Mouse (Mus musculus) megakaryocyte, adult 5-6 weeks (primary cell): ENCODE measurements around the gene Fam83e. TPM values are rescaled to one million over a fixed set of nuclear protein-coding genes. Genes with fewer than 3 reads are reported as not detected.

Experiments used
- ATAC-seq: 2 replicates; pipeline ENCODE4 v1.8.0; 2016; ENCODE audit warnings: mild to moderate bottlenecking, inconsistent platforms; ENCODE audit not compliant: poor library complexity, severe bottlenecking
- total RNA-seq, 2 experiments: library from RNA; stranded (forward) in 1 of 2; stranded (reverse) in 1 of 2; fragments of 153-499, 151-499 nt in 1 of 2; fragments of 221-1000, 200-1000 nt in 1 of 2; gene quantifications; 2 replicates each; pipeline versions ENCODE4 v1.2.3 to v1.2.4; 2015 to 2017

Gene Fam83e
- total RNA-seq, 2 experiments from 2014 or later = 0.22 to 0.29 TPM

- peak; percentile 80 for ATAC-seq
These were observed 9.9 kb downstream of the Fam83e start for GRCm38 (mm10) chr7:45730727-45731431.

DNA sequence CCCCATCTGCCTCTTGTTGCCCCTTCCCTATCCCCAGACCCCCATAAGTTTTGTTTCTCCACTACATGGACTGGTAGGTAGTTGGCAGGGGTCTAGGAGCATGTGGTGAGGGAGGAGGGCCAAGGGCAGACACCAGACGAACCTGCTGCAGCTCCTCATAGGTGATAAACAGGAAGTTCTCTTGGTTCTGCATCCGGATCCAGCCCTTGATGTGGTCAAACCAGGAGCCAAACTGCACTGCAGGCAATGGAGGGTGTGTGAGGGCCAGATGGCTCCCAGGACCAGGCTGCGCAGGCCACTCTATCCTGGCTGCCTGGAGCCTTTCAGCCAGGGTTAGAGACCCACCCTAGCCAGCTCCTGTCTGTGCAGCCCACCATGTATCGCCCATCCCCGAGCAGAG, 12.5 kb downstream of the Fam83e start:
- ATAC-seq = peak; percentile 56

DNA sequence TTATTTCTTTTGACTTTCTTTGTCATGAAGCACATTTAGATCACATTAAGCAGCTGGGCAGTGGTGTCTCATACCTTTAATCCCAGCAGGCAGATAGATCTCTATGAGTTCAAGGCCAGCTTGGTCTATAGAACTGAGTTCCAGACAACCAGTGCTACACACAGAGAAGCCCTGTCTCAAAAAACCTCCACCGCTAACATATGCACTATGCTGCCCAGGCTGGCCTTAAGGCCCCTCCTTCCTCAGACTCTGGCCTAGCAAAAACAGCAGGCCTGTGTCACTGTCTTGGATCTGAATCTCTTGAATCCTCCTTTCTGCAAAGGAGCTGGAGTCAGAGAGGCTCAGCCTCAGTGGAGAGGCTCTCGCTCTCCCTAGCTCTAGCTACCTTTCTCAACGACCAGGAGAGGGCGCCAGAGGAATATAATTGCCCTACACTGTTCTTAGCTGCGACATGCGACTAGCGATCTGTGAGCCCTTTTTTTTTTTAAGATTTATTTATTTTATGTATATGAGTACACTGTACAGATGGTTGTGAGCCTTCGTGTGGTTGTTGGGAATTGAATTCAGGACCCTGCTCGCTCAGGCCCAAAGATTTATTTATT, 18.3 kb downstream of the Fam83e start:
- ATAC-seq = peak; percentile 74

DNA sequence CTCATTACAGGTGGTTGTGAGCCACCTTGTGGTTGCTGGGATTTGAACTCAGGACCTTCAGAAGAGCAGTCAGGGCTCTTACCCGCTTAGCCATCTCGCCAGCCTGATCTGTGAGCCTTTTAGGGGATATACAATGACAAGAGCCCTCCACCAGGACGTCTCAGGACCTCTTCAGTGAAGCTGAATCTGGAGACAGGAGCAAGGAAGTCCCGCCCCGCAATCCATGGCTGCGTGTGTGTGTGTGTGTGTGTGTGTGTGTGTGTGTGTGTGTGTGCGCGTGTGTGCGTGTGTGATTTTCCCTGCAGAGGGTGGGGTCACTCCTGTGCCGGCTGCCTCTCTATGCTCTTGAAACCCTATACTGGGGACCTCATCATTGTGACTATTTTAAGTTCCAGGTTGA, 18.8 kb downstream of the Fam83e start:
- no peak for ATAC-seq

DNA sequence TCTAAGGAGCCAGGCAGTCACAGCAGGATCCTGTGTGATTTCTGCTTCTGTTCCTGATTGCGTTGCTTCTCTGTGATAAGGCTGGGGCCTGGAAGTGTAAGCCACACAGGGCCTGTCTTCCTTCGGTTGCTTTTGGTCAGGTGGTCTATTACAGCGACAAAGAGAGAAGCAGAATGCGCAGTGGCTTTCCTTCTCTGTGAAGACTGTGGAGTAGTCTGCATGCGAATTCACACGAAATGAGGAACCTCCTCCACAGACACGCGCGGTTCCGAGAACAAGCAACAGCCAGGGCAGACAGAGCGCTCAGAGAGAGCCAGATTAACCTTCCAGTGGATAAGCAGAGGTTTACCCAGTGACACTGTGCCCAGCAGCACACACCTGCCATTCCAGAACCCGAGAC, 20.3 kb downstream of the Fam83e start:
- peak; percentile 74 for ATAC-seq

GRCm38 (mm10) chr7:45741777-45742176, 20.8 kb downstream of the Fam83e start:
- peak; percentile 82 for ATAC-seq

DNA sequence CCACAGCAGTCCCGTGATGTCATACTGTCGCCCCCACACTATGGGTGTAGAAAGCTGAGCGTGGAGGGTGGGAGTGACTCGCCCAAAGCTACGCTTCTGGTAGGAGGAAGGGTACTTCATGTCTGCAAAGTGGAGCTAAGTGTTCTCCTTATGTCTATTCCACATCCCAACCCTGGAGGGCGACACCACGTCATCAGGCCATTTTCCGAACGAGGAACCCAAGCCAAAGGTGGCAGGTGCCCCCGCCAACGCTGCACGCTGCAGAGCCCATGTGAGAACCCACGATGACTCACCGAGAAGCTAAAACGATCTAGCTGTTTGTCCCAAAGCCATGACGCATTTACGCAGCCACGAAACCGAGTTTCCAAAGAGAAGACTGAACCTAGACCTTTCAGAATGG, 21.3 kb downstream of the Fam83e start:
- peak; percentile 21; the same call in 1 of the 2 replicates for ATAC-seq

DNA sequence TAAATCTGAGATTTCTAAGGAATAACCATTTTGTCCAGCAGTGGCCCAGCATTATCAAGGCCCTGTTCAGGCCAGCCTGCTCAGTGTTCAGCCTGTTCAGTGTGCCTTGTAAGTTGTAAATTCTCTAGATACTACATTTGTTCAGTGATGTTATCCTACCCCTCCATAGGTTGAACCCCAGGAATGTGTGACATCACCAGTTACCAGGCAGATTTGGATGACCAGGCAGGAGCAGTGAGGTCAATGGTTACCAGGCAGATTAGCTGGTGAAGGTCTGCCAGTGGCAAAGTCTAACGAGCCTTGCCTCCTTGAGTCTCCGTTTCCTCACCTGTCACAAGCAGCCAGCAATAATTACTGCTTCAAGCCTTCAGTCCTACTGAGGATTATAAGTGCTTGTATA, 23.4 kb downstream of the Fam83e start:
- no peak for ATAC-seq

GRCm38 (mm10) chr7:45746518-45746917, 25.5 kb downstream of the Fam83e start:
- no peak for ATAC-seq

DNA sequence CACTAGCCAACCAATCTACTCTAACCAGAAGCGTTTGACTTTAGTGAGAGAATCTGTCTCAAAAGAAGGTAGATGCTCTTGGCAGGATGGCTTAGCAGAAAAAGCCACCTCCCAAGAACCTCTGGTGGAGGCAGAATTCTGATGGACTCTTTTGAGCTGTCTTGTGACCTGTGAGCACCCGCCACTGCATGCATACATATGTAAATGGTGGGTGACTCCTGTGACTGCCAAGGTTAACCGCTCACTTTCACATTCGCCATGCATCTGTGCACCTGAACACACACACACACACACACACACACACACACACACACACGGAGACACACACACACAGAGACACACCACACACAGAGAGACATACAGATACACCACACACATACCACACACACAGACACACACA, 26.4 kb downstream of the Fam83e start:
- ATAC-seq = no peak

GRCm38 (mm10) chr7:45748110-45748509, 27.1 kb downstream of the Fam83e start:
- ATAC-seq = no peak

- no peak for ATAC-seq
These were observed 28.4 kb downstream of the Fam83e start for GRCm38 (mm10) chr7:45749401-45749800.

DNA sequence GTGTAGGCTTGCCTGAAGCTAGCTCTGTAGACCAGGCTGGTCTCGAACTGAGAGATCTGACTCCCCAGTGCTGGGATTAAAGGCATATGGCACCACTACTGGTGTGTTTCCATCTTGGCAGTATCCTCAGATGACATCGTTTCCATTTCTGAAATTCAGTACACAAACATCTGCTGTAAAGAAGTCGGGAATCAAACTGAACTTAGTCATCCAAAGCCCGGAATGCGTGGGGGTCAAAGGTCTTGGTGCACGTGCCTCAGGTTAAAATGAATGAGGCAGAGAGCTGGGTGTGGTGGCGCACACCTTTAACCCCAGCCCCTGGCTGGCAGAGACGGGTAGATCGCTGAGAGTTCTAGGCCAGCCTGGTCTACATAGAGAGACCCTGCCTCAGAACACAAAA, 29.1 kb downstream of the Fam83e start:
- ATAC-seq = no peak

- ATAC-seq = no peak
These were observed 34.7 kb downstream of the Fam83e start for GRCm38 (mm10) chr7:45755703-45756102.

DNA sequence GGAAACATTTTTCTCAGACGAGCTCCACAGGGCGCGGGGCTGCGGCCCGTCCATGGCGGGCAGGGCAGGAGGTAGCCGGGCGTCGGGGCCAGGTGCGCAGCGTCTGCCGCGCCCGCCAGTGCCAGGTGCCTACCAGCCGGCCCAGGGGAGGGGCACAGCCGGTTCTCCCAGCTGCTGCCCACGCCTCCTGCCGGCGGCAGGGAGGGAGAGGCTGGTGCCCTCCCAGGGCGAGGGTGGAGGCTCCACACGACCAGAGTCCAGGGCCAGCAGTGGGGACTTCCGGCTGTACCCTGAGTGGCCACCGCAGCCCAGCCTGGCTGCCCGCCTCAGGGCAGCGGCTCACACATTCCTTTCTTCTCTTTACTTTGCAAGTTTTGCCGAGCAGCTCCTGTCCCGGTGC, 38.4 kb downstream of the Fam83e start:
- ATAC-seq = no peak

DNA sequence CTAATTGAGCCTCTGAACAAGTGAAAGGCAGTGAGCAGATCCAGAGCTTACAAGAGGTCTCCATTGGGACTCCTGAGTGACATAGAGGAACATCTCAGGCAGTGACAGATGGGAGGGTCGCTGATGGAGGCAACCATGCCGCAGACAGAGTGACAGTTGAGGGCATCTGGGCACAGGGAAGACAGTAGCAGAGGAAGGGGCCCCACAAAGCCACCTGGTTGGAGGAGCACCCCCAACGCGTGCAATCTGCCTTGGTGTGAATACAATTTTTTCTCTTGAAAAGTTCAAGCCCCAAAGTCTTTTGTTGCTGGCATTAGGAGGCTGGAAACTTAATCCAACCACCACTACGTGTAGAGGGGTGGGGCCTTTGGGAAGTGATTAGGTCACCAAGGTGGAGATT, 39.1 kb downstream of the Fam83e start:
- no peak for ATAC-seq

DNA sequence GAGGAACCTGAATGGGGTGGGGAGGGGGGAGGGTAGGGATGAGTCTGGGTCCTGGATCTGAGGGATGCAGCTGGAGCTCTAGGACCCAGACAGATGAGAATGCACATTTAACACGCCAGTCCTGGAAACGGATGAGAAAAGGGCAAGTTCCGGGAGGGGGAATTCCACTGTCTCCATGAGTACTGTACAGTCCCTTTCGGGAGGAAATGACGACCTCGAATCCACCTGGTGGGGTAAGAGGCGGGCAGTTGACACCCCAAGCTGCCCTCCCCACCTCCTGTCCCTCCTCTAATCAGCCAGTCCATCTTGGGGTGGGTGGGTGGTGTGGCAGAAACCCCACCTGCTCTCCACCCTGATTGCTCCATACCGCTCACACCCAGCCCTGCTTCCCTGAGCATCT, 45.0 kb downstream of the Fam83e start:
- no peak for ATAC-seq

DNA sequence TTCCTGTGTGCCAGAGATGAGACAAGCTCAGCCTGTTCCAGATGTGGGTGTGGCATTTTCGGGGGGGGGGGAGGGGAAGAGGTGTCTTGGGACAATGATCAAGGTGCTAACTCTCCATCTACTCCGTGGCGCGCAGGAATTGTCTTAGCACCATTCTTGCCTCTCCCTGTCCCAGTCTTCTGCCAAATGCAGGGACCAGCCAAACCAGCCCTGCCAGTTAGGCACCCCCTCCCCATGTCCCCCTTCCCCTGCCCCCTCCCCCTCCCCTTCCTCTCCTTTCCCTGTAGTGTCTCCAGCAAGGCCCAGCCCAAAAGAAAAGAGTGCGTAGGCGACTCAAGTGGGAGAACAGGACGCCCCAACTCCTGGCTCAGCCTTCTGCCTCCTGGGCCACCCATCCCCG, 45.8 kb downstream of the Fam83e start:
- ATAC-seq = no peak

DNA sequence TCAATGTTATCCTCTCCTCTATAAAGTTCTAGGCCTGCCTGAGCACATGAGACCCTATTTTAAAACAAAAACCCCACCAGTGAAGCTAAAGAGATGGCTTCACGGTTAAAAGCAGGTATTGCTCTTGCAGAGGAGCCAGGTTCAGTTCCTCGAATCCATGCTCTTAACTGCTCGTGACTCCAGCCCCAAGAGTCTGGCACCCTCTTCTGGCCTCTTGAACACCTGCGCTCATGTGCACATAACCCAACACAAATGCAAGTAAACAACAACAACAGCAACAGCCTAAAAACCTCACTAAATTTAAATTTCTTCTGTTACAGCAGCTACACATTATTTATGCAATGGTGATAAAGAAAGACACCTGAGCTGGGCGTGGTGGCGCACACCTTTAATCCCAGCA, 46.5 kb downstream of the Fam83e start:
- no peak for ATAC-seq

DNA sequence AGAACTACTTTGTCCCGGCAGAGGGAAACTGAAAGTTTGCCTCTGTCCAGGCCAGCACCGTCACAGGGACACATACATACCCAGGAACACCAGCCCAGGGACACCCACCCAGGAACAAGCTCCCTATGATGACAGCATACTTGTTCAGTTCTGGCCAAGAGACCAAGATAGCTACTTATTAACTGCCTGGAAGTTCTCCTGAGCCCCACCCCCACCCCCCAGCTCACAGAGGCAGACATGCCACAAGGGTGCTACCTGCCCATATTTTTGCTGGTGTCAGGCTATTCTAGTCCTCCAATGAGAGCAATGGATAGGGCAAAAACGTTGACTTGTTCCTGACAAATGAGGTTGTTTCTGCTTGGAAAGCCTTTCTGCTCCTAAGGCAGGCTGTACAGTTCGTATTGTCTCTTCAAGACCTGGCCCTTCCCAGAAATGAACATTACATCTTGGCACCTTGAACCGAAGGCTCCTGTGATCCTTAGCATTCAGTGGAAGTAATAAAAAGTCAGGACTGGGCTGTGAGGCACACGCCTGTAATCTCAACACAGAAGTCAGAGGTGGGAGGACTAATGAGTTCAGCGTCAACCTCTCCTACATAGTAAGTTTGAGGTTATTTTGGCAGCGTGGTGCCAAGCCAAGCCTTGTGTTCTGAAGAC, 49.5 kb downstream of the Fam83e start:
- no peak for ATAC-seq

GRCm38 (mm10) chr7:45771101-45771500, 50.1 kb downstream of the Fam83e start:
- ATAC-seq = peak; percentile 56

DNA sequence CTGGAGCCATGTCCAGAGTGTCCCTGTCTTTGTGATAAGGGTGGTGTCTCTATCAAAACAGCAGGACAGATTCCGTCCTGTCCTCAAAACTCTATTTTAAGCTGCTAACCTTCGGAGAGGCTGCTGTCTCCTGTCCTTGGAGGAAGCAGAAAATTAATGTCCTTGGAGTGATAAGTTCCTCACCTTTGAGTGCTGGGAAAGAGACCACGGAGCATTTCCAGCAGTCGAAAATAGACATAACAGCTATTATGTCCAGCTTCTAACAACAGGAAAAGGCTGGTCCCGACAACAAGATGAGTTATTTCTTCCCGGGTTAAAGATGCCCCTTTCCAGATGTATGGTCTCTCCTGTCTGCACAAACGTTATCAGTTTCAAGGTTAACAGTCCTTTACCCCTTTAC, 54.2 kb downstream of the Fam83e start:
- ATAC-seq = no peak
